Mouse (Mus musculus): ENCODE results near the gene Fam89b.

The Fam89b gene

DNA sequence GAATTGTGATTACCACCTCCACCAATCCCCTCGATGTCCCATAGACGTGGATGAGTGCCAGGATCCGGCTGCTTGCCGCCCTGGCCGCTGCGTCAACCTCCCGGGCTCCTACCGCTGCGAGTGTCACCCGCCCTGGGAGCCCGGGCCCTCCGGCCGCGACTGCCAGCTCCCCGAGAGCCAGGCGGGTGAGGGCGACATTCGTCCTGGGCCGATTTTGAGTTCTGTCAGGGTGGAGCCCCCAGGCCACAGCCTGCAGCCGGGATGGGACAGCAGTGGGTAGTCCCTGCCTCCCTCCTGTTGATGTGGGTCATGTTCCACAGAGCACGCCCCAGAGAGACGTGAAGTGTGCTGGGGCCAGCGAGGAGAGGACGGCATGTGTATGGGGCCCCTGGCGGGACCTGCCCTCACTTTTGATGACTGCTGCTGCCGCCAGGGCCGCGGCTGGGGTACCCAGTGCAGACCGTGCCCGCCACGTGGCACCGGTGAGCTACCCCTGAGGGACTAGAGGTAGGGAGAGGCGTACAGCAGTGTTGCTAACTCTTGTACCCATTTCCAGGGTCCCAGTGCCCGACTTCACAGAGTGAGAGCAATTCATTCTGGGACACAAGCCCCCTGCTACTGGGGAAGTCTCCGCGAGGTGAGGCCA lies 27.7 kb upstream of the Fam89b start:
- TF ChIP-seq POU5F1 (IDR thresholded peaks at IDR 0.05; ENCODE audit: borderline replicate concordance, low read length): no peak
- TF ChIP-seq NANOG (IDR thresholded peaks at IDR 0.05; ENCODE audit: borderline replicate concordance, low read length): no peak
- no peak for TF ChIP-seq CTCF (conservative IDR thresholded peaks at IDR 0.05; ENCODE audit: low read length)
- Histone ChIP-seq H3K36me3 (ENCODE audit: insufficient read depth, low read length) (peaks cover 47% of the 10 kb centered on the region), H3K4me3 (replicated peaks; ENCODE audit: low read length) (peak overlapping the region; percentile 77)

DNA sequence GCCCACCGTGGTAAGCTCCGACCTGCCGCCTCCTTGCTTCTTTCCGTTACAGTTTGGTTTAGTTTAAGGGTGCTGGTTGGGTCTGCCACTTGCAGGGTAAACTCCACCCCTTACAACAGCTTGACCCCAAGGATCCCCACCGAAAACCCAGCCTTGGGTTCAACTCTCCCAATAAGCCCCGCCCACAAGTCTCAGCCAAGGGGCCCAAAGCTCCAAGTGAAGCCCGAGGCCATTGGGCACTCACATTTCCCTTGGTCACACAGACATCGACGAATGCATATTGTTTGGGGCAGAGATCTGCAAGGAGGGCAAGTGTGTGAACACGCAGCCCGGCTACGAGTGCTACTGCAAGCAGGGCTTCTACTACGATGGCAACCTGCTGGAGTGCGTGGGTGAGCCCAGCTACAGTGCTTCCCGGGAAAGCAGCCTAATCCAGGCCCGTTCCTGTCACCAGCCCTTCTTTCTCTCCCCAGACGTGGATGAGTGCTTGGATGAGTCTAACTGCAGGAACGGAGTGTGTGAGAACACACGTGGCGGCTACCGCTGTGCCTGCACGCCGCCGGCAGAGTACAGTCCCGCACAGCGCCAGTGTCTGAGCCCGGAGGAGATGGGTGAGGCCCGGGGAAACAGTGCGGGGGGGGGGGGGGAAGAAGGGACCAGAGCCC lies 27.0 kb upstream of the Fam89b start:
- peaks cover 75% of the 10 kb centered on the region for H3K27me3 ChIP-seq (ENCODE audit: insufficient read depth, low read length)
- H3K36me3 ChIP-seq (ENCODE audit: insufficient read depth, low read length): peaks cover 41% of the 10 kb centered on the region
- H3K9me3 ChIP-seq (ENCODE audit: low read length): no peaks in the 10 kb centered on the region
- peaks cover 45% of the 10 kb centered on the region for H3K4me1 ChIP-seq (replicated peaks; ENCODE audit: low read depth, low read length)
- peak overlapping the region; percentile 77 for H3K4me3 ChIP-seq (replicated peaks; ENCODE audit: low read length)
- TF ChIP-seq CTCF (conservative IDR thresholded peaks at IDR 0.05; ENCODE audit: low read length): no peak
- TF ChIP-seq POU5F1 (IDR thresholded peaks at IDR 0.05; ENCODE audit: borderline replicate concordance, low read length): no peak
- TF ChIP-seq NANOG (IDR thresholded peaks at IDR 0.05; ENCODE audit: borderline replicate concordance, low read length): no peak

More for the DNA sequence above, 27.7 kb upstream of the Fam89b start:
- Histone ChIP-seq H3K9me3 (ENCODE audit: low read length) (no peaks in the 10 kb centered on the region), H3K27me3 (ENCODE audit: insufficient read depth, low read length) (peaks cover 70% of the 10 kb centered on the region), H3K4me1 (replicated peaks; ENCODE audit: low read depth, low read length) (peaks cover 44% of the 10 kb centered on the region)

DNA sequence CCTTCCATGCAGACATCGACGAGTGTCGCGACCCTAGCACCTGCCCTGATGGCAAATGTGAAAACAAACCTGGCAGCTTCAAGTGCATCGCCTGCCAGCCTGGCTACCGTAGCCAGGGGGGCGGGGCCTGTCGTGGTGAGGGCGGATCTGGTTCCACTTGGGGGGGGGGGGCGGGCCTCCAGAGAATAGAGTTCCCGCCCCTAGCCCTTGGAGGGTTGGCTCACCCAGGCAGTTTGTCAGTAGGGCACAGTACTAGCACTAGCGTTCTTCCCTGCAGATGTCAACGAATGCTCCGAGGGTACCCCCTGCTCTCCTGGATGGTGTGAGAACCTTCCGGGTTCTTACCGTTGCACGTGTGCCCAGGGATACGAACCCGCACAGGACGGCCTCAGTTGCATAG lies 22.3 kb upstream of the Fam89b start:
- peak overlapping the region; percentile 62 for H3K4me3 ChIP-seq (replicated peaks; ENCODE audit: low read length)
- no peaks in the 10 kb centered on the region for H3K9me3 ChIP-seq (ENCODE audit: low read length)
- TF ChIP-seq CTCF (conservative IDR thresholded peaks at IDR 0.05; ENCODE audit: low read length): no peak
- no peak for TF ChIP-seq POU5F1 (IDR thresholded peaks at IDR 0.05; ENCODE audit: borderline replicate concordance, low read length)
- TF ChIP-seq NANOG (IDR thresholded peaks at IDR 0.05; ENCODE audit: borderline replicate concordance, low read length): no peak
- peaks cover 92% of the 10 kb centered on the region for H3K27me3 ChIP-seq (ENCODE audit: insufficient read depth, low read length)
- H3K4me1 ChIP-seq (replicated peaks; ENCODE audit: low read depth, low read length): peaks cover 37% of the 10 kb centered on the region
- H3K36me3 ChIP-seq (ENCODE audit: insufficient read depth, low read length): no peaks in the 10 kb centered on the region

DNA sequence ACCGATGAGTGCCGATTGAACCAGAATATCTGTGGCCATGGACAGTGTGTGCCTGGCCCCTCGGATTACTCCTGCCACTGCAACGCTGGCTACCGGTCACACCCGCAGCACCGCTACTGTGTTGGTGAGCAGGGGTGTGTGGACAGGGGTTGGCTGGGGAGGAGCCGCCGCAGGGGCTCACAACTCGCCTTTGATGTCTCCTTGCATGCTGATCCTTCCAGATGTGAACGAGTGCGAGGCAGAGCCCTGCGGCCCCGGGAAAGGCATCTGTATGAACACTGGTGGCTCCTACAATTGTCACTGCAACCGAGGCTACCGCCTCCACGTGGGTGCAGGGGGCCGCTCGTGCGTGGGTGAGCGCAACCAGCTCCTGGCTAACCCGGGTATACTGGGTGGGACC lies 21.5 kb upstream of the Fam89b start:
- no peaks in the 10 kb centered on the region for H3K9me3 ChIP-seq (ENCODE audit: low read length)
- peak overlapping the region; percentile 62 for H3K4me3 ChIP-seq (replicated peaks; ENCODE audit: low read length)
- peaks cover 38% of the 10 kb centered on the region for H3K4me1 ChIP-seq (replicated peaks; ENCODE audit: low read depth, low read length)
- no peak for TF ChIP-seq CTCF (conservative IDR thresholded peaks at IDR 0.05; ENCODE audit: low read length)
- TF ChIP-seq POU5F1 (IDR thresholded peaks at IDR 0.05; ENCODE audit: borderline replicate concordance, low read length): no peak
- TF ChIP-seq NANOG (IDR thresholded peaks at IDR 0.05; ENCODE audit: borderline replicate concordance, low read length): no peak
- H3K36me3 ChIP-seq (ENCODE audit: insufficient read depth, low read length): no peaks in the 10 kb centered on the region
- H3K27me3 ChIP-seq (ENCODE audit: insufficient read depth, low read length): peaks cover 90% of the 10 kb centered on the region

DNA sequence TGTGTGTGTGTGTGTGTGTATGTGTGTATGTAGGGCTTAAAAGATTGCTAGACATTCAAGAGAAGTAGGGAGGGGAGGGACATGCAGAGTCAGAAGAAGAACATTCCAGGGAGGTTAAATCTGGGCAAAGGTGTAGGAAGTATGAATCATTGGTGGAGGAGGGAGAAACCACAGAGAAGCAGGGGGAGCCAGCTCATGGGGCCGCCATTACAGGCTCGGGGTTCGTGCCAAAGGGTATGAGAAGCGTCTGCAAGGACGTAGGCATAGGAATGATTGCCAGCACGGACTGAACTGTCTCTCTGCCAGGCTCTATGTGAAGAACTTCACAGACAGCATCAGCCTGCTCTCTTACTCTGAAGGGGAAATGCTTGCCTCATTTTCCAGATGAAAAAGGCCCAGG lies 20.0 kb upstream of the Fam89b start:
- H3K36me3 ChIP-seq (ENCODE audit: insufficient read depth, low read length): no peaks in the 10 kb centered on the region
- no peaks in the 10 kb centered on the region for H3K9me3 ChIP-seq (ENCODE audit: low read length)
- no peak for TF ChIP-seq POU5F1 (IDR thresholded peaks at IDR 0.05; ENCODE audit: borderline replicate concordance, low read length)
- no peak for TF ChIP-seq CTCF (conservative IDR thresholded peaks at IDR 0.05; ENCODE audit: low read length)
- no peak for TF ChIP-seq NANOG (IDR thresholded peaks at IDR 0.05; ENCODE audit: borderline replicate concordance, low read length)
- no peak overlapping the region for H3K4me3 ChIP-seq (replicated peaks; ENCODE audit: low read length)
- H3K27me3 ChIP-seq (ENCODE audit: insufficient read depth, low read length): peaks cover 90% of the 10 kb centered on the region
- peaks cover 47% of the 10 kb centered on the region for H3K4me1 ChIP-seq (replicated peaks; ENCODE audit: low read depth, low read length)

DNA sequence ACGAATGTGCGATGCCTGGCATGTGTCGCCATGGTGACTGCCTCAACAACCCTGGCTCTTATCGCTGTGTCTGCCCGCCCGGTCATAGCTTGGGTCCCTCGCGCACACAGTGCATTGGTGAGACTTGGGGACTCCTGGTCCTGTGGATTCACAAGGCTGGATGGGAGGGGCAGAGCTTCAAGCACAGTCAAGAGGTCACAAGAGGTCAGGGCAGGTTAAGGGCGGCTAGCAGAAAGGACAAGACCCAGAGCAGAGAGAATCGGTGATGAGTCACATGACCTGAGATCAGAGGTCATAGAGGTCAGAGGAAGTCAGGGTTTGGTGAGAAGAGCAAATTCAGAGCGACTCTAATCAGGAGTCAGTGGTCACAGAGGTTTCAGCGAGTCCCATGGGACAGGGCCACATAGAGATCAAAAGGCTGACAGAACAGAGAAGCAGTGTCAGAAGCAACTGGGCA lies 17.5 kb upstream of the Fam89b start:
- H3K9me3 ChIP-seq (ENCODE audit: low read length): no peaks in the 10 kb centered on the region
- TF ChIP-seq NANOG (IDR thresholded peaks at IDR 0.05; ENCODE audit: borderline replicate concordance, low read length) (no peak), POU5F1 (IDR thresholded peaks at IDR 0.05; ENCODE audit: borderline replicate concordance, low read length) (no peak), CTCF (conservative IDR thresholded peaks at IDR 0.05; ENCODE audit: low read length) (no peak)
- H3K4me3 ChIP-seq (replicated peaks; ENCODE audit: low read length): peak overlapping the region; percentile 77
- H3K36me3 ChIP-seq (ENCODE audit: insufficient read depth, low read length): no peaks in the 10 kb centered on the region
- peaks cover 93% of the 10 kb centered on the region for H3K27me3 ChIP-seq (ENCODE audit: insufficient read depth, low read length)
- H3K4me1 ChIP-seq (replicated peaks; ENCODE audit: low read depth, low read length): peaks cover 50% of the 10 kb centered on the region

DNA sequence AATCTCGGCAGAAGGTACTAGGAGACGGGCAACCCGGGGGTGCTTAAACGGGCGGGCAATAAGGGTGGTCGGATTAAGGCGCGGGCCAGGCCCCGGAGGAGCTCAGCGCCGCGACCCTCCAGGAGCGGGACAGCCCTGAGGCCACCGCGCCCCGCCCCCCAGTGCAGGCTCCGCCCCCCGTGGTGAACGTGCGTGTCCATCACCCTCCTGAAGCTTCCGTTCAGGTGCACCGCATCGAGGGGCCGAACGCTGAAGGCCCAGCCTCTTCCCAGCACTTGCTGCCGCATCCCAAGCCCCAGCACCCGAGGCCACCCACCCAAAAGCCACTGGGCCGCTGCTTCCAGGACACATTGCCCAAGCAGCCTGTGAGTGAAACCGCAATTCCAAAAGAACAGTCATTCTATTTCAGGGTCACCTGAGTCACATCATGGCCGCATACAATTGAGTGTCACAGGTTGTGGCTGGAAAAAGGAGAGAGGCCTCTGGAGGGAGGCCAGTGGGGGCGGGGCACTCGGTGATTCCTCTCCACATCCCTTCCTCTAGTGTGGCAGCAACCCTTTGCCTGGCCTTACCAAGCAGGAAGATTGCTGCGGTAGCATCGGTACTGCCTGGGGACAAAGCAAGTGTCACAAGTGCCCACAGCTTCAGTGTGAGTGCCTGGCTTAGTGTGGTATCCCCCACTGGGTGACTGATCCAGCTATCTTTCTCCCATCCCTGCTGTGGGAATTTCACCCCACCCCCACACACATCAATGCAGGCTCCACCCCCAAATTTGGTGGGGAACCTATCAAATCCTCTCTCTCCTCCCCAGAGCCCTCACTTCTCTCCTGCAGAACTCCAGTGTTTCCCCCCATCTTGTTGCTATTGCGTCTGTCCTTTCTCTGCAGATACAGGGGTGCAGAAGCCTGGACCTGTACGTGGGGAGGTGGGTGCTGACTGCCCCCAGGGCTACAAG lies 16.6 kb upstream of the Fam89b start:
- no peaks in the 10 kb centered on the region for H3K9me3 ChIP-seq (ENCODE audit: low read length)
- peak overlapping the region; percentile 77 for H3K4me3 ChIP-seq (replicated peaks; ENCODE audit: low read length)

DNA sequence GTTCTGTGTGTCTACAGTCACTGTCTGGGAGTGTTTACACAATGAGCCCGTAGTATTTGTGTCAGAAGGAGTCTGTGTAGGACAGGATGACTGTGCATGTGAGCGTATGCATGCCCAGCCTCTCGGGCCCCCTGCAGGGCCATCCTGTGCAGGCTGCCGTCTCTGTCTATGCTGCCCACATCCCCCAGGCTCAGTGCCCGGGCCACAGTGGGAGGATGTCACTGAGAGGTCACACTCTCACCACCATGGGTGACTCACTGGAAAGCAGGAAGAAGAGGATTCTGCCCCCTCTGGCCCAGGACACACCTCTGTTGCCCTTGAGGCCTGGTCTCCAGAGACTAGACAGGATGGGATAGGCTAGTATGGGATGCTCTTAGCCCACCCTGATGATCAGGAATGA lies 14.1 kb upstream of the Fam89b start:
- H3K36me3 ChIP-seq (ENCODE audit: insufficient read depth, low read length): no peaks in the 10 kb centered on the region
- H3K9me3 ChIP-seq (ENCODE audit: low read length): no peaks in the 10 kb centered on the region
- H3K4me3 ChIP-seq (replicated peaks; ENCODE audit: low read length): no peak overlapping the region
- peaks cover 90% of the 10 kb centered on the region for H3K27me3 ChIP-seq (ENCODE audit: insufficient read depth, low read length)
- H3K4me1 ChIP-seq (replicated peaks; ENCODE audit: low read depth, low read length): peaks cover 60% of the 10 kb centered on the region
- TF ChIP-seq CTCF (conservative IDR thresholded peaks at IDR 0.05; ENCODE audit: low read length) (no peak), POU5F1 (IDR thresholded peaks at IDR 0.05; ENCODE audit: borderline replicate concordance, low read length) (no peak), NANOG (IDR thresholded peaks at IDR 0.05; ENCODE audit: borderline replicate concordance, low read length) (no peak)

More for the DNA sequence above, 16.6 kb upstream of the Fam89b start:
- Histone ChIP-seq H3K27me3 (ENCODE audit: insufficient read depth, low read length) (peaks cover 94% of the 10 kb centered on the region), H3K4me1 (replicated peaks; ENCODE audit: low read depth, low read length) (peaks cover 47% of the 10 kb centered on the region), H3K36me3 (ENCODE audit: insufficient read depth, low read length) (no peaks in the 10 kb centered on the region)
- TF ChIP-seq POU5F1 (IDR thresholded peaks at IDR 0.05; ENCODE audit: borderline replicate concordance, low read length): no peak
- TF ChIP-seq CTCF (conservative IDR thresholded peaks at IDR 0.05; ENCODE audit: low read length): no peak
- no peak for TF ChIP-seq NANOG (IDR thresholded peaks at IDR 0.05; ENCODE audit: borderline replicate concordance, low read length)

Measured in E14TG2a.4 (cell line).